Mouse (Mus musculus): ENCODE measurements around the gene Gimap3. TPM values are rescaled to one million over a fixed set of nuclear protein-coding genes. Genes with fewer than 3 reads are reported as not detected.

Gene Gimap3
- polyA plus RNA-seq, 2 experiments, result not detected

DNA sequence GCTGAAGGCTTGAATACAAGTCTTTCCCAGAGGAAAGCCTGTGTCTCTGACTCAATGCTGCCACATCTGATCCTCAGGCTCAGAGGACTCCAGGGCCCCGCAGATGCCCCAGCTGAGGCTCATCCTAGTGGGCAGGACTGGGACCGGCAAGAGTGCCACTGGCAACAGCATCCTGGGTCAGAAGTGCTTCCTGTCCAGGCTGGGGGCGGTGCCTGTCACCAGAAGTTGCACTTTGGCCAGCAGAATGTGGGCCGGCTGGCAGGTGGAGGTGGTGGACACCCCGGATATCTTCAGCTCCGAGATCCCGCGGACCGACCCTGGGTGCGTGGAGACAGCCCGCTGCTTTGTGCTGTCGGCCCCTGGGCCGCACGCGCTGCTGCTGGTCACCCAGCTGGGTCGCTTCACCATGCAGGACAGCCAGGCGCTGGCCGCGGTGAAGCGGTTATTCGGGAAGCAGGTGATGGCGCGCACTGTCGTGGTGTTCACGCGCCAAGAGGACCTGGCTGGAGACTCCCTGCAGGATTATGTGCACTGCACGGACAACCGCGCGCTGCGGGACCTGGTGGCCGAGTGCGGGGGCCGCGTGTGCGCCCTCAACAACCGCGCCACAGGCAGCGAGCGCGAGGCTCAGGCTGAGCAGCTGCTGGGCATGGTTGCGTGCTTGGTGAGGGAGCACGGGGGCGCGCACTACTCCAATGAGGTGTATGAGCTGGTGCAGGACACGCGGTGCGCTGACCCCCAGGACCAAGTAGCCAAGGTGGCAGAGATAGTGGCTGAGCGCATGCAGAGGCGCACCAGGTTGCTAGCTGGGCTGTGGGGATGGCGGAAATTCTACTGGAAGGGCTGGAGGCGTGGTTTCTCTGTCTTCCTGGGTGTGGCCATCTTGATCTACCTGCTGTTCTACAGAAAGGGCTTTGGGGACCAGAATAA lies 28.0 kb downstream of the Gimap3 start:
- DNase-seq (ENCODE audit: low spot score) (no peak), ATAC-seq (ENCODE audit: low FRiP score, low read depth) (no peak)
- no peak overlapping the region for H3K27ac ChIP-seq (replicated peaks; ENCODE audit: low read depth, low read length)
- no peaks in the 10 kb centered on the region for H3K36me3 ChIP-seq (ENCODE audit: control insufficient read depth, insufficient read depth, low read length)
- no peaks in the 10 kb centered on the region for H3K9me3 ChIP-seq (ENCODE audit: control insufficient read depth, low read length)
- no peak for TF ChIP-seq POLR2A (IDR thresholded peaks at IDR 0.05; ENCODE audit: borderline replicate concordance, extremely low read depth, insufficient read depth, insufficient read length)
- H3K9ac ChIP-seq (ENCODE audit: low read depth, low read length, severe bottlenecking), result no peak overlapping the region
- peak overlapping the region; percentile 53 for H3K4me2 ChIP-seq (replicated peaks; ENCODE audit: low read depth, low read length, severe bottlenecking)
- WGBS, result 3% methylated on average over 38 of the region's 52 CpGs
- H3K27me3 ChIP-seq (ENCODE audit: control insufficient read depth, insufficient read depth, low read length), result peaks cover 36% of the 10 kb centered on the region
- H3K4me1 ChIP-seq (ENCODE audit: control insufficient read depth, insufficient read depth, low read length), result peaks cover 6% of the 10 kb centered on the region
- peak overlapping the region; percentile 32 for H3K4me3 ChIP-seq (replicated peaks; ENCODE audit: low read length)

DNA sequence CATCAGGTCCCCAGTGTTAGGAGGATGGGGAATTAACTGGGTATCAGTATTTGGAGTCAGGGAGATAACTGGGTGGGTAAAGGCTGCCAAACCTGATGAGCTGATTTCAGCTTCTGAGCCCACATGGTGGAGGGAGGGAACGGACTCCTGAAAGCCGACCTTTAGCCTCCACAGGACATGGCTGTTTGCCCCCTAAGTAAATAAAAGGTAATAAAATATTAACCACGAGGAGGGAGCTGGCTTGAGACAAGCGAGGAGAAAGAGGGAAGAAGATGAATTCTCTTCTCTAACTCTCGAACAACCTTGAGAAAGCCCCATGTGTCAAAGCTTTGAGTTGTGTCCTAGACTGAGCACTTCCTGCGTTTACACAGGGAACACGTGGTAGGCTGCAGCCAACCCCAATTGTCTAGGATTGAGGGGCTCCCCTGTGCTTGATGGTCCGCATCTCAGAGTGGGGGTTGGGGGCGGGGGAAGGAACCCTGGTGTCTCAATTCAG lies 28.9 kb downstream of the Gimap3 start:
- TF ChIP-seq POLR2A (IDR thresholded peaks at IDR 0.05; ENCODE audit: borderline replicate concordance, extremely low read depth, insufficient read depth, insufficient read length), result no peak
- H3K9me3 ChIP-seq (ENCODE audit: control insufficient read depth, low read length), result no peaks in the 10 kb centered on the region
- H3K27ac ChIP-seq (replicated peaks; ENCODE audit: low read depth, low read length), result no peak overlapping the region
- no peak overlapping the region for H3K4me3 ChIP-seq (replicated peaks; ENCODE audit: low read length)
- H3K4me1 ChIP-seq (ENCODE audit: control insufficient read depth, insufficient read depth, low read length), result peaks cover 6% of the 10 kb centered on the region
- H3K4me2 ChIP-seq (replicated peaks; ENCODE audit: low read depth, low read length, severe bottlenecking), result no peak overlapping the region
- no peak overlapping the region for H3K9ac ChIP-seq (ENCODE audit: low read depth, low read length, severe bottlenecking)
- WGBS, result 21% methylated on average over 9 of the region's 9 CpGs
- DNase-seq (ENCODE audit: low spot score) (no peak), ATAC-seq (ENCODE audit: low FRiP score, low read depth) (no peak)
- no peaks in the 10 kb centered on the region for H3K36me3 ChIP-seq (ENCODE audit: control insufficient read depth, insufficient read depth, low read length)
- peaks cover 36% of the 10 kb centered on the region for H3K27me3 ChIP-seq (ENCODE audit: control insufficient read depth, insufficient read depth, low read length)

DNA sequence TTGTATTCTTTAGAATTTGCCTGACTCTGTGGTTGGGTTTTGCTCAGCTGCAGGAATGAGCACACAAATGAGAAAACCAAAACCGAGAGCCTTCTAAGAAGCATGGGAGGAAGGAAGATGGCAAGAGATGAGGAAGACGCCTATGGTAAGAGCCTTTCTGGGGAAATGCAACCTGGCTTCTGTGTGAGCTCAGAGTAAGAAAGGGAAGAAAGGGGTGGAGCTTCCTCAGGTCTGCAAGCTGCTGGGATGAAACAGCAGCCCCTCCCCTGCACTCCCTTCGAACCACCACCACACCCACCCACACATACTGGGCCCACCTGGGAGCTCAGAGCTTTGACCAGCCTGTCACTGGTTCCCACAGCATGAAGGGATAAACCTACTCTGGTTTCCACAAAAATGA lies 29.4 kb downstream of the Gimap3 start:
- Histone ChIP-seq H3K4me3 (replicated peaks; ENCODE audit: low read length) (no peak overlapping the region), H3K27me3 (ENCODE audit: control insufficient read depth, insufficient read depth, low read length) (peaks cover 36% of the 10 kb centered on the region), H3K4me1 (ENCODE audit: control insufficient read depth, insufficient read depth, low read length) (peaks cover 6% of the 10 kb centered on the region), H3K9ac (ENCODE audit: low read depth, low read length, severe bottlenecking) (no peak overlapping the region), H3K36me3 (ENCODE audit: control insufficient read depth, insufficient read depth, low read length) (no peaks in the 10 kb centered on the region), H3K27ac (replicated peaks; ENCODE audit: low read depth, low read length) (no peak overlapping the region), H3K4me2 (replicated peaks; ENCODE audit: low read depth, low read length, severe bottlenecking) (no peak overlapping the region), H3K9me3 (ENCODE audit: control insufficient read depth, low read length) (no peaks in the 10 kb centered on the region)
- WGBS, result 40% methylated on average over 3 of the region's 3 CpGs
- DNase-seq (ENCODE audit: low spot score) (no peak), ATAC-seq (ENCODE audit: low FRiP score, low read depth) (no peak)
- no peak for TF ChIP-seq POLR2A (IDR thresholded peaks at IDR 0.05; ENCODE audit: borderline replicate concordance, extremely low read depth, insufficient read depth, insufficient read length)

DNA sequence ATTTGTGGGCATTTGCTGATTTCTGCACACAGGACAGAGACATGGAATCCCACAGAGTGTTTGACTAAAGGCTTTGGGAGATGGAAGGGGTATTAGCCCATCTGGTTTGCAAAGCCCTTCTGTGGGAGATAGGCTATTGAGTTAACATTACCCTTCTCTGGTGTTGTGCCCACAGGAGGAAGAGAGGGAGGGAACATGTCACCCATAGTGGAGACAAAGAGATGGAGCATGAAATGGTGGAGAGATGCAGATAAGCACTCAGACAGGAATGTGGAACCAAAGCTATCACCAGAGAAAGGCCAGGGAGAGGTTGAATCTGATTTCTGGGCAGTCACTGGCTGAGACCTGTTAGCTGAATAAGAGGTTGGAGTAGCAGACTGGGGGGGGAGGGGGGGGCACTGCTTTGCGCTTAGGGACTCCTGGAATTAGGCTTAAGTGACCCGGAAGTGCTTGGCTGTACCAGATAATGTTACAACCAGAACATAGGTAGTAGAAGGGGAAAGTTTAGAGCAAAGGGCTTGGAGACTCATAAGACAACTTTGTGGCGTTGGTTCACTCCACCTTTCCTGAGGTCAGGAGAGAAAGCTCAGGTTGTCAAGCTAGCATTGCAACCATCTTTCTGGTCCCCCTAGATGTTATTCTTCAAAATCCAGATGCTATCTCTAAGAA lies 30.0 kb downstream of the Gimap3 start:
- ATAC-seq (ENCODE audit: low FRiP score, low read depth), result no peak
- H3K9me3 ChIP-seq (ENCODE audit: control insufficient read depth, low read length), result no peaks in the 10 kb centered on the region
- no peak overlapping the region for H3K9ac ChIP-seq (ENCODE audit: low read depth, low read length, severe bottlenecking)
- no peak for DNase-seq (ENCODE audit: low spot score)
- peaks cover 6% of the 10 kb centered on the region for H3K4me1 ChIP-seq (ENCODE audit: control insufficient read depth, insufficient read depth, low read length)
- WGBS, result 68% methylated on average over 3 of the region's 3 CpGs
- H3K4me2 ChIP-seq (replicated peaks; ENCODE audit: low read depth, low read length, severe bottlenecking), result no peak overlapping the region
- peaks cover 36% of the 10 kb centered on the region for H3K27me3 ChIP-seq (ENCODE audit: control insufficient read depth, insufficient read depth, low read length)
- no peak for TF ChIP-seq POLR2A (IDR thresholded peaks at IDR 0.05; ENCODE audit: borderline replicate concordance, extremely low read depth, insufficient read depth, insufficient read length)
- H3K4me3 ChIP-seq (replicated peaks; ENCODE audit: low read length), result no peak overlapping the region
- H3K36me3 ChIP-seq (ENCODE audit: control insufficient read depth, insufficient read depth, low read length), result no peaks in the 10 kb centered on the region
- H3K27ac ChIP-seq (replicated peaks; ENCODE audit: low read depth, low read length), result no peak overlapping the region

DNA sequence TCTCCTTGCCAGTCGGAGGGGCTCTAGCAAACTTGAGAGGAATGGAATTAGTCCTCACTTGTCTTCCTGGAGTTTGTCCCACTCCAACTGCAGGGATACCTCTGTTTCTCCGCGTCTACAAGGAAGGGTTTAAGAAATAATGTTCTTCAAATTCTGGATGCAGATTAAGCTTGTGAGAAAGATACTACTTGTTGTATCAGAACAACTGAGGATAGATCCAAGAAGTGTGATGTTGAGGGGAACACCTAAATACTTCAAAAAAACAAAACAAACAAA lies 30.9 kb downstream of the Gimap3 start:
- H3K9ac ChIP-seq (ENCODE audit: low read depth, low read length, severe bottlenecking), result no peak overlapping the region
- no peak for TF ChIP-seq POLR2A (IDR thresholded peaks at IDR 0.05; ENCODE audit: borderline replicate concordance, extremely low read depth, insufficient read depth, insufficient read length)
- ATAC-seq (ENCODE audit: low FRiP score, low read depth), result no peak
- no peak overlapping the region for H3K27ac ChIP-seq (replicated peaks; ENCODE audit: low read depth, low read length)
- H3K36me3 ChIP-seq (ENCODE audit: control insufficient read depth, insufficient read depth, low read length), result no peaks in the 10 kb centered on the region
- H3K27me3 ChIP-seq (ENCODE audit: control insufficient read depth, insufficient read depth, low read length), result peaks cover 36% of the 10 kb centered on the region
- 84% methylated on average over 3 of the region's 3 CpGs for WGBS
- H3K4me2 ChIP-seq (replicated peaks; ENCODE audit: low read depth, low read length, severe bottlenecking), result no peak overlapping the region
- H3K4me3 ChIP-seq (replicated peaks; ENCODE audit: low read length), result no peak overlapping the region
- H3K4me1 ChIP-seq (ENCODE audit: control insufficient read depth, insufficient read depth, low read length), result peaks cover 6% of the 10 kb centered on the region
- DNase-seq (ENCODE audit: low spot score), result no peak
- H3K9me3 ChIP-seq (ENCODE audit: control insufficient read depth, low read length), result no peaks in the 10 kb centered on the region
